ENCODE assay signal across 18 mouse cellular contexts in genomic region chr12:81224843-81225242, GRCm38 (mm10).
"Had no signal": no experiment of that assay in that cellular context is flagged by ENCODE, and none has a peak within 500 bp of the region (broad histone marks: within the 10 kb centered on the region; RNA-seq: fewer than 3 reads in every experiment).

No protein-coding gene starts in this region.

- H3K9ac ChIP-seq: lung, embryonic 14.5 days; midbrain, embryonic 12.5 days; neural tube, embryonic 13.5 days; neural tube, embryonic 15.5 days had no signal

- H3K27me3 ChIP-seq: midbrain, embryonic 12.5 days; neural tube, embryonic 13.5 days; neural tube, embryonic 15.5 days had no signal

- H3K36me3 ChIP-seq: midbrain, embryonic 10.5 days; midbrain, embryonic 12.5 days; neural tube, embryonic 13.5 days; neural tube, embryonic 15.5 days had no signal

- H3K9me3 ChIP-seq: midbrain, embryonic 10.5 days; midbrain, embryonic 12.5 days; neural tube, embryonic 13.5 days; neural tube, embryonic 15.5 days had no signal

- DNase-seq: lung, embryonic 14.5 days; lung, postnatal 10 days; lung, postnatal 4 days; midbrain, embryonic 14.5 days; retina, postnatal 1 day; right cerebral cortex, adult 18-20 months; right cerebral cortex, postnatal 25 days; right cerebral cortex, postnatal 4 days; spleen, adult 18-20 months; thymus, adult 18-20 months; thymus, postnatal 14 days; thymus, postnatal 36 days had no signal

- H3K27ac ChIP-seq: midbrain, embryonic 10.5 days; midbrain, embryonic 12.5 days; neural tube, embryonic 13.5 days; neural tube, embryonic 15.5 days had no signal

- H3K4me2 ChIP-seq: lung, embryonic 14.5 days; midbrain, embryonic 12.5 days; neural tube, embryonic 13.5 days; neural tube, embryonic 15.5 days had no signal

- ATAC-seq: midbrain, embryonic 16.5 days had no signal

- H3K4me3 ChIP-seq: midbrain, embryonic 10.5 days; midbrain, embryonic 12.5 days; myocyte; neural tube, embryonic 13.5 days; neural tube, embryonic 15.5 days had no signal
